Mouse (Mus musculus) heart, adult 2 months (tissue): Measurements from ENCODE around the gene Cd300ld4.

Source experiments
- CTCF ChIP-seq: fragments of 200-600 bp; IDR thresholded peaks from 2 replicates; pipeline ENCODE4 v1.8.1; 2022; ENCODE audit warnings: antibody characterized with exemption, mild to moderate bottlenecking, moderate library complexity
- EP300 ChIP-seq: fragments of 200-500 bp; IDR thresholded peaks from 2 replicates; pipeline ENCODE4 v1.6.1; 2011; ENCODE audit warnings: low read depth, low read length, control low read depth; ENCODE audit not compliant: insufficient read depth
- POLR2A ChIP-seq: fragments of 200-500 bp; IDR thresholded peaks from 2 replicates; pipeline ENCODE4 v1.6.1; 2011; ENCODE audit warnings: mild to moderate bottlenecking, low read depth, low read length, control low read depth; ENCODE audit not compliant: insufficient read depth

GRCm38 (mm10) chr11:115048259-115048658 lies 21.4 kb upstream of the Cd300ld4 start, which contains the start of gene Cd300ld3:
- no peak for TF ChIP-seq CTCF
- no peak for TF ChIP-seq EP300
- TF ChIP-seq POLR2A = no peak
